Mouse (Mus musculus) heart, embryonic 14.5 days (tissue): ENCODE results near the gene Zfand2a. TPM values are rescaled to one million over a fixed set of nuclear protein-coding genes. Genes with fewer than 3 reads are reported as not detected.

ENCODE experiments used
- ATAC-seq: fragments of 200-750 bp; cut with Nextera tagmentation; 2 replicates; pipeline ENCODE4 v1.8.0; 2017; ENCODE audit warnings: low read depth, moderate TSS enrichment; ENCODE audit not compliant: insufficient number of reproducible peaks, insufficient read depth, low FRiP score
- H3K27ac ChIP-seq, 2 experiments: fragments of 200-500 bp in 1 of 2; fragments of 300-500 bp in 1 of 2; sonication (generic) in 1 of 2; replicated peaks in 1 of 2; 2 replicates each; pipeline ENCODE4 v1.5.1; 2012 to 2014; ENCODE audit warnings: low read depth in 2 of 2, low read length in 2 of 2, control low read depth in 1 of 2, mild to moderate bottlenecking in 1 of 2, mixed read lengths in 1 of 2; ENCODE audit not compliant: control insufficient read depth in 1 of 2, insufficient read depth in 1 of 2
- H3K27me3 ChIP-seq: fragments of 300-500 bp; sonication (generic); 2 replicates; pipeline ENCODE4 v1.6.1; 2014; ENCODE audit warnings: mild to moderate bottlenecking, low read length, control low read depth; ENCODE audit not compliant: control insufficient read depth, insufficient read depth
- H3K36me3 ChIP-seq: fragments of 300-500 bp; sonication (generic); 2 replicates; pipeline ENCODE4 v1.6.1; 2014; ENCODE audit warnings: mild to moderate bottlenecking, control low read depth, low read length, mixed read lengths; ENCODE audit not compliant: control insufficient read depth, insufficient read depth
- H3K4me1 ChIP-seq, 2 experiments: fragments of 200-500 bp in 1 of 2; fragments of 300-500 bp in 1 of 2; sonication (generic) in 1 of 2; 2 replicates each; pipeline ENCODE4 v1.6.1; 2012 to 2014; ENCODE audit warnings: low read length in 2 of 2, control low read depth in 1 of 2, mixed read lengths in 1 of 2; ENCODE audit not compliant: control insufficient read depth in 2 of 2, insufficient read depth in 2 of 2
- H3K4me2 ChIP-seq: fragments of 300-500 bp; sonication (generic); 2 replicates; pipeline ENCODE4 v1.6.1; 2014; ENCODE audit warnings: mild to moderate bottlenecking, low read length
- H3K4me3 ChIP-seq, 2 experiments: fragments of 200-500 bp in 1 of 2; fragments of 300-500 bp in 1 of 2; sonication (generic) in 1 of 2; 2 replicates each; pipeline ENCODE4 v1.5.1; 2012 to 2014; ENCODE audit warnings: low read length in 2 of 2, mild to moderate bottlenecking in 2 of 2, control low read depth in 1 of 2, low read depth in 1 of 2, moderate library complexity in 1 of 2; ENCODE audit not compliant: control insufficient read depth in 1 of 2, insufficient read depth in 1 of 2
- H3K9ac ChIP-seq: fragments of 300-500 bp; sonication (generic); 2 replicates; pipeline ENCODE4 v1.6.1; 2014; ENCODE audit warnings: mild to moderate bottlenecking, low read length
- H3K9me3 ChIP-seq: fragments of 300-500 bp; sonication (generic); 2 replicates; pipeline ENCODE4 v1.6.1; 2016; ENCODE audit warnings: low read length, control low read depth; ENCODE audit not compliant: control insufficient read depth
- WGBS: fragments of 180-500 bp; shearing (Covaris S2); extraction: QIAGEN DNeasy Blood & Tissue Kit; methylation state at CpG from one replicate; pipeline ENCODE4 v1.1.7; 2014; 5-methylcytosine and 5-hydroxymethylcytosine counted together
- polyA plus RNA-seq: library from polyadenylated mRNA; unstranded; fragments of >200 nt; fragmentation: Nextera tagmentation; extraction: Ambion mirVana; gene quantifications from 2 replicates; pipeline ENCODE4 v1.2.1, GENCODE M21; 2014

Gene Zfand2a
- polyA plus RNA-seq, 1 experiment from 2014 or later: 7.0 TPM

GRCm38 (mm10) chr5:139440451-139440850, 43.9 kb downstream of the Zfand2a start:
- WGBS: 69% methylated on average over 5 of the region's 5 CpGs
- Histone ChIP-seq H3K4me2 (no peak overlapping the region), H3K36me3 (no peaks in the 10 kb centered on the region)

DNA sequence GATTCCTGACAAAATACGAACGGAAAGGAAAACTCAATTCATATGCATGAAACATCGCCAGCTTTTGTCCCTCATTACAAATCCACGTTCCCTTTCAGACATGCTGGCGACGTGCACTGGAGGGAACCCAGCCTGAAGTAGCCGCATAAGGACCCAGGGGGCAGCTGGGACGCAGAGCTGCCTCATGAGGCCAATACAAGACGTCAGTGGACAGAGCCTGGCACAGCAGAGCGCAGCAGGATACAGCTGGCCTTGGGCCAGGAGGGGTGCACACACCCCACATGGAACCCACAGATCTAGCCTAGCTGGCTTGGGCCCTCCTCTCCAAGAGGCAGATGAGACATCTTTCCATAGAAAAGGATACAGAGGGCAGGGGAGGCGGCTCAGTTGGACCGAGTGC, 45.9 kb downstream of the Zfand2a start:
- Histone ChIP-seq H3K4me1 (no peaks in the 10 kb centered on the region; a peak in 1 of 4 replicates), H3K27ac (no peak overlapping the region), H3K9ac (no peak overlapping the region), H3K4me3 (no peak overlapping the region), H3K9me3 (no peaks in the 10 kb centered on the region), H3K27me3 (no peaks in the 10 kb centered on the region), H3K36me3 (no peaks in the 10 kb centered on the region), H3K4me2 (no peak overlapping the region)
- 87% methylated on average over 12 of the region's 12 CpGs for WGBS
- no peak for ATAC-seq

More at GRCm38 (mm10) chr5:139440451-139440850, 43.9 kb downstream of the Zfand2a start:
- no peak overlapping the region for H3K9ac ChIP-seq
- no peaks in the 10 kb centered on the region for H3K27me3 ChIP-seq
- H3K4me3 ChIP-seq: no peak overlapping the region
- no peak overlapping the region for H3K27ac ChIP-seq
- H3K4me1 ChIP-seq: no peaks in the 10 kb centered on the region; a peak in 1 of 4 replicates
- ATAC-seq: no peak
- H3K9me3 ChIP-seq: no peaks in the 10 kb centered on the region

GRCm38 (mm10) chr5:139437769-139438168, 46.6 kb downstream of the Zfand2a start:
- Histone ChIP-seq H3K4me3 (no peak overlapping the region), H3K4me2 (no peak overlapping the region), H3K9ac (no peak overlapping the region), H3K4me1 (no peaks in the 10 kb centered on the region; a peak in 1 of 4 replicates), H3K27me3 (no peaks in the 10 kb centered on the region), H3K36me3 (no peaks in the 10 kb centered on the region), H3K27ac (no peak overlapping the region), H3K9me3 (no peaks in the 10 kb centered on the region)
- 89% methylated on average over 4 of the region's 4 CpGs for WGBS
- ATAC-seq: no peak

DNA sequence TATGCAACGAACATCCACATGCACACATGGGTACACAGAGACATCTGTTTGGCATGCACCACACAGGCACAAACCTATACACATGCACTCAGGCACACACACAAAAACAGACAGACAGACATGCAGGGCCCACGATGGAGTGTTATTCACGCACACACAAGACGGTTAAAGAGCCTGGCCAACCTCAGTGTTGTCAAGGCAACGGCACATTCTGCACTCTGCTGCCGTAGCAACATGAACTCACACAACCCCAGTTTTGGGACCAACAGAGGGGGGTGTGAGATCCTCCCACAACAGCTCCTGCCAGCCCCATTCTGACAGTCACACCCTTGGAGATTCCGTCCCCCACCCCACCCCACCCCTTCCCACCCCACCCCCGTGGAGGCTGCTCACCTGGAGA, 49.4 kb downstream of the Zfand2a start:
- Histone ChIP-seq H3K4me2 (no peak overlapping the region), H3K9ac (no peak overlapping the region), H3K27me3 (no peaks in the 10 kb centered on the region), H3K4me1 (peaks cover 2 to 6% of the 10 kb centered on the region in 2 experiments; a peak in 3 of 4 replicates), H3K9me3 (no peaks in the 10 kb centered on the region), H3K36me3 (no peaks in the 10 kb centered on the region), H3K4me3 (no peak overlapping the region), H3K27ac (no peak overlapping the region)
- WGBS: 73% methylated on average over 8 of the region's 8 CpGs
- ATAC-seq: no peak

DNA sequence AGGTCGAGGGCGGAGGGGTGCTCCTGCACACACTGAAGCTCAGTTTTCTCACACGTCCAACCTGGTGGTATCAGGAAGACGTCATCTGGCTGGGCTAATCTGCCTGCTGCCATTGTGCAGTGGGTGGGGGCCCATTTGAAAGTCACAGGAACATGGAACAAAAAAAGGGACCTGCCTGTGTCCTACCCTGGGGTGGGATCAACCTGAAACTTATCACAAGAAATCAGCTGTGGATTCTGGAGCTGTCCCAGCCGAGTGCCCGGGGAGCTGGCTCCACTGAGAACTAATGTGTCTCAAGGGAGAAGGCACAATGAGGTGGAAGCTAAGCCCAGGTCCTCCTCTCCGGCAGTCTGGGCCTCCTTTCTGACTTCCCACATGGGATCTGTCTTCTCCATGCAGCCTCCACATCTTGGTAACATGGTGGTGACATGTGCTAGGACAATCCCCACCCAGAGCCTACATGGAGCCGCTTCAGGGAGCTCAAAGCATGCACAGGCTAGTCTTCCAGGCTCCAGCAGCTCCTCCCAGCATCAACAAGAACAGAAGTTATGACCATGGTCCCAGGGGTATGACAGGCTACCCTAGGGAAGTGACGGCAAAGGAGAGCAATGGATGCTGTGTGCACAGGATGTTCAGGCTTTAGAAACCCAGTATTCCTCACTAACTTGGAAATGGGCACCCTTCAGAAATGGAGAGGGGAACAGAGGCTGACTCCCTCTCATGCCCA, 50.3 kb downstream of the Zfand2a start:
- WGBS: 66% methylated on average over 9 of the region's 9 CpGs

DNA sequence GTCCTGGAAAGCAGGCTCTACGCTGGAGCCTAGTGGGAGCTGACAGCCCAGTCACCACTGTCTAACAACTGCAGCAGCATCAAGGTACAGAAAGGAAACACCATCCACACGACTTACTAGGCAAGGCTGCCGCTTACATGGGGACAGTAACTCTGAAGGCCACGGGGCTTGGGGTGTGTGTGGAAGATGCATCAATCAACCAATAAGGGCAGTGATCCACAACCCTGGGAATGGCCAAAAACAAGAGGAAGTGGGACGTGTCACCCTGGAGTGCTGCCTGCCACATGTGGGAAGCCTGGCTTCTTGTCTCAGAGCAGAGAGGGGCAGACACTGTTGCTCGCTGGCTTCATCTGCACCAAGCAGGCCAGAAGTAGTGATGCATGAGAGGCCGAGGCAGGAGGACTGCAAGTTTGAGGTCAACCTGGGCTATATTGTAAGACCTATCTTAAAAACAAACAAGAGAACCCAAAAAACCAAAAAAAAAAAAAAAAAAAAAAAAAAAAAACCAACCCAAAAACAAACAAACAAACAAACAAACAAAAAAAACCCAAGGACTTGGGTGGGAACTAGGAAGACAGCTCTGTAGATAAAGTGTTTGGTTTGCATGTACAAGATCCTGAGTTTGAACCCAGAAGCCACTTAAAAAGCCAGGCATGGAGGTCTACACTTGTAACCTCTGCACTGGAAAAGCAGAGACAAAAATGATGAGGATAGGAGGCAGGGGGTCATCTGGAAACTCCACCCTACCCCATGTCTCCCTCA, 51.4 kb downstream of the Zfand2a start:
- Histone ChIP-seq H3K4me3 (no peak overlapping the region), H3K4me1 (peaks cover 7 to 15% of the 10 kb centered on the region in 2 experiments; a peak in 3 of 4 replicates), H3K36me3 (no peaks in the 10 kb centered on the region), H3K27me3 (no peaks in the 10 kb centered on the region), H3K4me2 (no peak overlapping the region), H3K27ac (no peak overlapping the region), H3K9me3 (no peaks in the 10 kb centered on the region), H3K9ac (no peak overlapping the region)
- ATAC-seq: no peak
- whole genome bisulfite sequencing: 71% methylated on average over 7 of the region's 7 CpGs

More for the DNA sequence above, 50.3 kb downstream of the Zfand2a start:
- no peaks in the 10 kb centered on the region for H3K36me3 ChIP-seq
- peaks cover 5 to 12% of the 10 kb centered on the region in 2 experiments; a peak in 3 of 4 replicates for H3K4me1 ChIP-seq
- no peaks in the 10 kb centered on the region for H3K9me3 ChIP-seq
- H3K9ac ChIP-seq: no peak overlapping the region
- H3K27me3 ChIP-seq: no peaks in the 10 kb centered on the region
- no peak for ATAC-seq
- no peak overlapping the region for H3K27ac ChIP-seq
- no peak overlapping the region for H3K4me2 ChIP-seq
- no peak overlapping the region for H3K4me3 ChIP-seq

GRCm38 (mm10) chr5:139432333-139432732, 52.0 kb downstream of the Zfand2a start:
- no peaks in the 10 kb centered on the region for H3K36me3 ChIP-seq
- no peak overlapping the region for H3K9ac ChIP-seq
- no peaks in the 10 kb centered on the region for H3K27me3 ChIP-seq
- H3K4me2 ChIP-seq: no peak overlapping the region
- no peak for ATAC-seq
- no peak overlapping the region for H3K4me3 ChIP-seq
- WGBS: 81% methylated on average over 6 of the region's 6 CpGs
- peaks cover 8 to 17% of the 10 kb centered on the region in 2 experiments; a peak in 3 of 4 replicates for H3K4me1 ChIP-seq
- no peaks in the 10 kb centered on the region for H3K9me3 ChIP-seq
- H3K27ac ChIP-seq: no peak overlapping the region
